Mouse (Mus musculus) lung, postnatal 0 days (tissue): ENCODE measurements at regions not wholly inside any gene's neighbourhood (a gene's known extent, or its start where the extent isn't known, plus 50 kb on each side); places are given as distances from the start of the nearest gene placed in this dataset.

Experiments
- CTCF ChIP-seq: IDR thresholded peaks from 2 replicates; pipeline ENCODE4 v1.5.1; 2016; ENCODE audit warnings: antibody characterized with exemption, mild to moderate bottlenecking
- EP300 ChIP-seq: IDR thresholded peaks from 2 replicates; pipeline ENCODE4 v1.6.1; 2016; ENCODE audit warnings: antibody characterized with exemption, mild to moderate bottlenecking, control low read depth

- TF ChIP-seq CTCF (peak; percentile 85), EP300 (no peak)
Observed at GRCm38 (mm10) chr12:92013244-92013643, 164.3 kb upstream of the Sel1l start.
